Mouse (Mus musculus): ENCODE measurements around the gene Gna13.

DNA sequence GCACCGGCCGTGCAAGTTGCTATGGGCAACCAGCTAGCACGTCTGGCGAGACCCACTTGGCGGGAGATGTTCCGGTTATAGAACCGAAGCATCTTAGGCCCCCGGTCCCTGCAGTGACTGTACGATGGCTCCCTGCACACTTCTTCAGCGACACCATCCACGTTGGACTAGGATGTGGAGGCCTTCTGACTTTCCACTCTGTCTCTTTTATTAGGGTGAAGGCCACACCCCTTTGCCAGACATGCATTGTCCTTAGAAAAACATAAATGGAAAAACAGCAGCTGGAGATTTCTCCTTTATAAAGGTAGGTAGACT lies 63.6 kb downstream of the Gna13 start:
- TF ChIP-seq EP300 (optimal IDR thresholded peaks at IDR 0.05): no peak
- no peak for TF ChIP-seq CTCF (IDR thresholded peaks at IDR 0.05; ENCODE audit: low read depth)
